Mouse (Mus musculus): ENCODE results near the gene Exoc3l4. TPM values are rescaled to one million over a fixed set of nuclear protein-coding genes. Genes with fewer than 3 reads are reported as not detected.

The Exoc3l4 gene
- polyA plus RNA-seq, 1 experiment, result 10.0 TPM

DNA sequence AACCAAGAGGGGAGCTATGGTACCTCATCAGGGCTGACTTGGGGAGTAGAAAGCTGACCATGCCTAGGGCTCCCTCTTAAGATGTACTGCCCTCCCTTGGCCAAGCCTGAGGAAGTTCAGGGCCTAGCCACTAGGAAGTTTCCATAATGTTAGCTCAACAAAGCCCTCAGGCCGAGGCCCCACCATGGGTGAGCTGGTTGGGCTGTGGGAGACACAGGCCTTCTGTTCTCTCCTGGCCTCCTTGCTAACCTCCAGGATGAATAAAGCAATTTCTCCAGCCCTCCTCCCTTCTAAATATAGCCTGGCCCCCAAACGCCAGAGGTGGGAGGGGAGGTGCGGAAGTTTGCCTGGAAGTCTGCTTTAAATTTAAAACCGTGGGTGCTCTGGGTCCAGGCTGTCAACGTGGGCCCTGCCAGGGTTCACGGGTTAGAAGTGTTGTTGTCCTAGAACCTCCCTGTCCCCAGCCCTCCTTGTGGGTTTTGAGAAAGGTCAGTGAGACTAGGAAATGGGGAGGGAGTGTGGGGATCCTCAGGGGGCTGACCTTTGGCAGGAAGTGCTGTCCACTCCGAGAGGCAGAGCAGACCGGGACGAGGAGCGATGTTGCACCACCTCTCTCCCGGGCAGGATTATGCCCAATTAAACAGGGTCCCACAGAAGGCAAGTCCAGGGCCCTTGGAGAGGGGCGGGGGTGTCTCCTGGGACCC, 4.1 kb upstream of the Exoc3l4 start:
- 49% methylated on average over 12 of the region's 12 CpGs for WGBS
- Histone ChIP-seq H3K4me1 (ENCODE audit: control insufficient read depth, insufficient read depth, low read length) (peaks cover 13% of the 10 kb centered on the region), H3K27ac (ENCODE audit: insufficient read depth, low read length) (no peak overlapping the region), H3K27me3 (ENCODE audit: control insufficient read depth, insufficient read depth, low read length) (no peaks in the 10 kb centered on the region), H3K4me3 (replicated peaks; ENCODE audit: insufficient read depth, low read depth, low read length) (no peak overlapping the region)
- TF ChIP-seq POLR2A (IDR thresholded peaks at IDR 0.05; ENCODE audit: borderline replicate concordance, insufficient read depth, low read length), result no peak
- TF ChIP-seq CTCF (IDR thresholded peaks at IDR 0.05; ENCODE audit: borderline replicate concordance, insufficient read depth, low read depth, low read length), result no peak
- peak in 1 of 2 experiments; percentile 34 for DNase-seq

DNA sequence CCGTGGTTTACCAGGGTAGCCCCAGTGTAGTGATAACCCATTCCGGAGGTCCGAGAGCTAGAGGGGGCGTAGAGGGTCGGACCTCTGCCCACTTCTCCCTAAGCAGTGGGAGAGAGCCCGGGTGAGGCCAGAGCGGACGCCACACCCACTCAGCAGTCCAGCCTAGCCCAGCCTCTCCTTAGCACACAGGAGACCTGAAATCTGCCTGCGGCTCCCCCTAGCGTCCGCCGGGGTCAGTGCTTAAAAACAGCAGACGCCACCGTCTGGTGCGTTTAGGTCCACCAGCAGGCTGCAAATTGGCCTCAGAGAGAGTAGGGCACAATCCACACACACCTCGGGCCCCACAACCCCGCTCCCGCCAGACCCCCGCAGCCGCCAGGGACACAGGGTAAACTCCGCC, 3.5 kb upstream of the Exoc3l4 start:
- Histone ChIP-seq H3K4me3 (replicated peaks; ENCODE audit: insufficient read depth, low read depth, low read length) (no peak overlapping the region), H3K4me1 (ENCODE audit: control insufficient read depth, insufficient read depth, low read length) (peaks cover 13% of the 10 kb centered on the region), H3K27me3 (ENCODE audit: control insufficient read depth, insufficient read depth, low read length) (no peaks in the 10 kb centered on the region), H3K27ac (ENCODE audit: insufficient read depth, low read length) (no peak overlapping the region)
- WGBS, result 2% methylated on average over 21 of the region's 21 CpGs
- DNase-seq, result peak; percentile 85 to 90
- TF ChIP-seq POLR2A (IDR thresholded peaks at IDR 0.05; ENCODE audit: borderline replicate concordance, insufficient read depth, low read length) (no peak), CTCF (IDR thresholded peaks at IDR 0.05; ENCODE audit: borderline replicate concordance, insufficient read depth, low read depth, low read length) (peak; percentile 97)

DNA sequence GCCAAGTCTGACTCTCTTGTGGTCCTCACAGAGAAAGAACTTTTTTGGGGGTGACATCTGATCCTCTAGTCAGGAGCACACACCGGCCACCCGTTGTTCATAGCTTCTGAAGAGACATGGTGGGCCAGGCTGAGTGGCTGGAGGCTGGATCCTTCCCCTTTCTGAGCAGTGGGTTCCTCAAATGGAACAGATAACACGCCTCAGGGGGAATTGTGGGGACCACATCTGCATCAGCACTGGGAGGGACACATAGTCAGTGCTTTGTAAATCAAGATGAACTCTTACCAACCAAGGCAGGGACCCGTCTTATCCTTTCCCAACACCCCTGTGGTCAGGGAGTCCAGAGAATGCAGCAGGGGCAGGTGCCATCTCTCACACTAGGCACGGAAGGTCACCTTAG, 3.1 kb downstream of the Exoc3l4 start:
- WGBS, result 88% methylated on average over 5 of the region's 5 CpGs
- Histone ChIP-seq H3K27me3 (ENCODE audit: control insufficient read depth, insufficient read depth, low read length) (no peaks in the 10 kb centered on the region), H3K27ac (ENCODE audit: insufficient read depth, low read length) (no peak overlapping the region), H3K4me3 (replicated peaks; ENCODE audit: insufficient read depth, low read depth, low read length) (no peak overlapping the region), H3K4me1 (ENCODE audit: control insufficient read depth, insufficient read depth, low read length) (no peaks in the 10 kb centered on the region)
- TF ChIP-seq CTCF (IDR thresholded peaks at IDR 0.05; ENCODE audit: borderline replicate concordance, insufficient read depth, low read depth, low read length), result no peak
- no peak for TF ChIP-seq POLR2A (IDR thresholded peaks at IDR 0.05; ENCODE audit: borderline replicate concordance, insufficient read depth, low read length)
- DNase-seq, result no peak

- DNase-seq, result no peak
- Histone ChIP-seq H3K27ac (ENCODE audit: insufficient read depth, low read length) (no peak overlapping the region), H3K27me3 (ENCODE audit: control insufficient read depth, insufficient read depth, low read length) (no peaks in the 10 kb centered on the region), H3K4me3 (replicated peaks; ENCODE audit: insufficient read depth, low read depth, low read length) (no peak overlapping the region), H3K4me1 (ENCODE audit: control insufficient read depth, insufficient read depth, low read length) (no peaks in the 10 kb centered on the region)
- TF ChIP-seq CTCF (IDR thresholded peaks at IDR 0.05; ENCODE audit: borderline replicate concordance, insufficient read depth, low read depth, low read length) (no peak), POLR2A (IDR thresholded peaks at IDR 0.05; ENCODE audit: borderline replicate concordance, insufficient read depth, low read length) (no peak)
- 62% methylated on average over 7 of the region's 7 CpGs for WGBS
Observed at GRCm38 (mm10) chr12:111420946-111421709, 4.3 kb downstream of the Exoc3l4 start.

DNA sequence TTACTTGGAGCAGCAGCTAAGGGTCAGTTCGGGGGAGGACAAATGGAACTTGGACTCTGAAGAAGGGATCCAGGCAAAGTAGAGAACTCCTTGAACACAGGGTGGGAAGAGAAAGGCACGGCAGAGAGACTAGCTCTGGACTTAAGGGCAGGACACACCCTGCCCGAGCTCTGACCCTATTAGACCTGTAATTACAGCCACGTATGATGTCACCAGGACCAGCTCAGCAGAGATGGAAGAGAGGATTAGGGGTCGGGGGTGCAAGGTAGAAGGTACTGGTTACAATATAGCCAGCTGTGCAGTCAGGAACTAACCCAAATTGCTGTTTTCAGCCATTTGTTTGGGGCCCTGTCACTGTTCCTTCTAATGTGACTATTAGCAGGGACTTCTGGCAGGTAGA, 6.0 kb downstream of the Exoc3l4 start:
- Histone ChIP-seq H3K4me1 (ENCODE audit: control insufficient read depth, insufficient read depth, low read length) (no peaks in the 10 kb centered on the region), H3K27ac (ENCODE audit: insufficient read depth, low read length) (no peak overlapping the region), H3K27me3 (ENCODE audit: control insufficient read depth, insufficient read depth, low read length) (no peaks in the 10 kb centered on the region), H3K4me3 (replicated peaks; ENCODE audit: insufficient read depth, low read depth, low read length) (no peak overlapping the region)
- TF ChIP-seq CTCF (IDR thresholded peaks at IDR 0.05; ENCODE audit: borderline replicate concordance, insufficient read depth, low read depth, low read length), result no peak
- no peak for TF ChIP-seq POLR2A (IDR thresholded peaks at IDR 0.05; ENCODE audit: borderline replicate concordance, insufficient read depth, low read length)
- no peak for DNase-seq
- WGBS, result 68% methylated on average over 5 of the region's 5 CpGs

DNA sequence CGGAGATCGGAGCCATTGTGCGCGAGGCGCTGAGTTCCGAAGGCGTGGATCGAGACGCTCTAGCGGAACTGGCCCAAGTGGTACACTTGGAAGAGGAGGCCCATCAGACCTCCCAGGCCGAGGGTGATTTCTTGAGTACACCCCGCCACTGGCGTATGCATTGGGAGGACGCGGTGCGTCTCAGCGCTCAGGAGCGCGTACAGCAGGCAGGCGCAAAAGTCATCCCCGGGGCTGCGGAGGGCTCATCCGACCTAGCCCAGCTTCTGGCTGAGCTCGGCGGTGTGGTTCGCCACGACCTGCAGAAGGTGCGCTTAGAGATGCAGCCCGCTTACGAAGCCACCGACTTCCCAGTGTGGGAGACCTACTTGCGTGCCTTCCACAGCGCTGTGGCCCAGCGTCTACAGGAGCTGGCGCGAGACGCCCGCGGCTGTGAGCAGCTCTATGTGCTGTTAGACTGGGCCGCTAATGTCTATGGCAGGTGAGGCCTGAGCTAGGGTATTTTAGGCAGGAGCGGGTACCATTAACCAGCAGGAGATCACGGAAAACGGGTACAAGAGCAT, 6.8 kb downstream of the Exoc3l4 start:
- Histone ChIP-seq H3K27ac (ENCODE audit: insufficient read depth, low read length) (no peak overlapping the region), H3K4me3 (replicated peaks; ENCODE audit: insufficient read depth, low read depth, low read length) (no peak overlapping the region), H3K4me1 (ENCODE audit: control insufficient read depth, insufficient read depth, low read length) (no peaks in the 10 kb centered on the region), H3K27me3 (ENCODE audit: control insufficient read depth, insufficient read depth, low read length) (no peaks in the 10 kb centered on the region)
- WGBS, result 14% methylated on average over 43 of the region's 43 CpGs
- no peak for DNase-seq
- TF ChIP-seq CTCF (IDR thresholded peaks at IDR 0.05; ENCODE audit: borderline replicate concordance, insufficient read depth, low read depth, low read length) (no peak), POLR2A (IDR thresholded peaks at IDR 0.05; ENCODE audit: borderline replicate concordance, insufficient read depth, low read length) (no peak)

- DNase-seq, result no peak
- TF ChIP-seq POLR2A (IDR thresholded peaks at IDR 0.05; ENCODE audit: borderline replicate concordance, insufficient read depth, low read length) (no peak), CTCF (IDR thresholded peaks at IDR 0.05; ENCODE audit: borderline replicate concordance, insufficient read depth, low read depth, low read length) (no peak)
- H3K27me3 ChIP-seq (ENCODE audit: control insufficient read depth, insufficient read depth, low read length), result no peaks in the 10 kb centered on the region
Observed at GRCm38 (mm10) chr12:111424547-111424946, 7.7 kb downstream of the Exoc3l4 start.

More at GRCm38 (mm10) chr12:111424547-111424946, 7.7 kb downstream of the Exoc3l4 start:
- H3K4me3 ChIP-seq (replicated peaks; ENCODE audit: insufficient read depth, low read depth, low read length), result no peak overlapping the region
- 44% methylated on average over 9 of the region's 9 CpGs for WGBS
- H3K27ac ChIP-seq (ENCODE audit: insufficient read depth, low read length), result no peak overlapping the region
- H3K4me1 ChIP-seq (ENCODE audit: control insufficient read depth, insufficient read depth, low read length), result no peaks in the 10 kb centered on the region

All from cerebellum, adult 2 months (tissue).